Mouse (Mus musculus) c-Kit-positive CD71-positive TER-119-positive erythroid progenitor cells, embryonic 14.5 days (primary cell): ENCODE measurements at regions not wholly inside any gene's neighbourhood (a gene's known extent, or its start where the extent isn't known, plus 50 kb on each side); places are given as distances from the start of the nearest gene placed in this dataset.

ENCODE experiments used
- DNase-seq: peaks from one replicate; pipeline ENCODE4 v3.0.0-alpha.2; 2013; ENCODE audit warnings: low spot score

GRCm38 (mm10) chr9:46511307-46511706 lies 191.5 kb upstream of the 4931429L15Rik start:
- no peak for DNase-seq

- DNase-seq: no peak
Observed at GRCm38 (mm10) chr9:46509896-46510295, 190.1 kb upstream of the 4931429L15Rik start.

- DNase-seq: no peak
Observed at GRCm38 (mm10) chr9:46509458-46509857, 189.7 kb upstream of the 4931429L15Rik start.

DNA sequence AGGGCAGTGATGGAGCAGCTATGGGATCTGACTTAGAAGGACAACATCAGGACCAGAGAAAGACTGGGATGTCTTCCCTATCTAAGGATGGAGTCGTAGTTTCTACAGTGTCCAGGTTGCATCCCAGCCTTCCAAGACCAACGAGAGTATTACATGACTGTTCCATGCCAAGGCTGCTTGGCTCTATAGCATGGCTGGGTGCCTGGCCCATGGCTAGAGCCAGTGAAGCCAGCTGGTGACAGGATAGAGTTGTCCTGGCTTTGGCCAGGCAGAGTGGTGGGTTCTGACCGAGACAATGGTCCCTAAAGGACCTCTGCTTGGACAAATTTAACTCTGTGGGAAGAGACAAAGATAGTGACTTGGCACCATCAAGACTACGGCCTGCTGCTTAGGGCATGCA lies 187.2 kb upstream of the 4931429L15Rik start:
- DNase-seq: no peak

DNA sequence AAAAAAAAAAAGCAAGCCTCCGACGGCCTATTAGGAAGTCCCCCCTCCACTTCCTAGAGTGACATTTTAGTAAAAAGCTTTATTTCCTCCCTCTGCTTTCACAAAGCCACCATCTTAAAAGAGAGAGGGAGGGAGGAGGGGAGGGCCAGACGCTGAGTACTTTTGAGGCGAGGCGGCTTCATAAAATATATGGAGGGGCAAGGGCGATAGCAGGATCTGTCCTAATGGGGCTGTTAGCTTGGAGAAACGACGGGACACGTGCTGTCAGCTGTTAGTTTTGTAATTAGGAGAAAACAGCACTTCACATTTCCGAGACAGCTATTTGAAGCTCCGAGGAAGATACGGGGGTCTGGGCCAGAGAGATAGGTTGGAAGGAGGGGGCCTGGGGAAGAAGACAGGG lies 184.8 kb upstream of the 4931429L15Rik start:
- no peak for DNase-seq

- no peak for DNase-seq
Observed at GRCm38 (mm10) chr9:46504133-46504416, 184.3 kb upstream of the 4931429L15Rik start.

GRCm38 (mm10) chr9:46503321-46504132 lies 183.7 kb upstream of the 4931429L15Rik start:
- no peak for DNase-seq

DNA sequence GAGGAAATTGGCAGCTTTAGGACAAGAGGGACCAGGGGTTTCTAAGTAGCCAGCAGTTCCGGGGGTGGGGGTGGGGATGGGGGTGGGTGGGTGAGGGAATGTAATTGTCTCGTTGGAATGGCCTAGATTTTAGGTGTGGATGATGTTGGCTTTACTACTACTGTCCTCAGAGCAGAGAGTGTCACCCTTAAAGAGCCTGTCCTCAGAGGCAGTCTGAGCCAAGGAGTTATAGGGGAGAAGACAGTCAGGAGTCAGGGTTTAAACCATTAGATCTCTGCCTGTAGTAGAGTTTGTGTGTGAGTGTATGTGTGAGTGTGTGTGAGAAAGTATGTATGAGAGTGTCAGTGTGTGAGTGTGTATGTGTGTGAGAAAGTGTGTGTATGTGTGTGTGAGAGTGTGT lies 179.6 kb upstream of the 4931429L15Rik start:
- no peak for DNase-seq

DNA sequence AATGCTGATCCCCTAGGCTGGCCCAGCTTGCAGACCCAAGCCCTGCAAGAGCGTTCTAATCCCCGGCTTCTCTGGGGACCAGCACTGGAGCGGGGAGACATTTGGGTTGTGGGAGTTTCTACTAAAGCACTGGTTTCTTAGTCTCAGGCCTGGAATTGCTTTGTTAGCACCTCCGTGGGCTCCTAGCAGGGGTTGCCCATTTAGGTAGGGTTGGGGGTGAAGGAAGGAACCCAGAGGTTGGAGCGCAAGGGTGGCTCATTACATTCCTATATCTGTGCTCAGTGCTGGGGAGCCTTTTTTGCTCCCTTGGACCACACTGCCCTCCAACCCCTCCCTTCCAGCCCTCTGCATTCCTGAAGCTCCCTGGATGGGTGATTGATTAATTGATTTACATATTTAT lies 179.1 kb upstream of the 4931429L15Rik start:
- DNase-seq: no peak

GRCm38 (mm10) chr9:46495276-46495675 lies 175.5 kb upstream of the 4931429L15Rik start:
- DNase-seq: no peak

DNA sequence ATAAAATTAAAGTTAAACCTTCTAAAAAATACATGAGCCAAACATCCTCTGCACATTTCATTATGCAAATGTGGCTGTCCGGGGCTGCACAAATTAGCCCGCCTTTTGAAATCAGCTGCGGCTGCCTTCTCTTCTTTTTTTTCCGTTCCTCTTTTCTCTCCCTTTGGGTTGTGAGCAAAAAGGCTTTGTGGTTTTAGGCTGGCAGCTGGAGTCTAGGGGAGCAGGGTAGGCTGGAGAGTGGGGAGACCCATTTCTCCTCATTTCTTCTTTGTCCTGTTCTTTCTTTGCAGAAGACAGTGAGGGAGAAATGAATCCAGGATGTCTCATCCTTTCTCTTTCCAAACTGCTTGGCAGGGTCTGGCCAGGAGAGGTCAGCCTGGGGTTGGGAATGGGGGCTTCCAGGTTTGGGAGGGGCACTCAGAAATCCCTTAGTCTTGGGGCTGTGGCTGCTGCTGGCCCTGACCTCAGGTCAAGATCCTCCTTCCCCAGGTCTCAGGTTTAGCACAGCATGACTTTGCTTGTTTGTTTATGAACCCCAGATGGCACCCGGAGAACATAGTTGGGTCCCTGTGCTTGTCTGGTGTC lies 163.2 kb upstream of the 4931429L15Rik start:
- DNase-seq: no peak

GRCm38 (mm10) chr9:46482034-46482858 lies 162.5 kb upstream of the 4931429L15Rik start:
- no peak for DNase-seq

GRCm38 (mm10) chr9:46481491-46481890 lies 161.7 kb upstream of the 4931429L15Rik start:
- DNase-seq: no peak

DNA sequence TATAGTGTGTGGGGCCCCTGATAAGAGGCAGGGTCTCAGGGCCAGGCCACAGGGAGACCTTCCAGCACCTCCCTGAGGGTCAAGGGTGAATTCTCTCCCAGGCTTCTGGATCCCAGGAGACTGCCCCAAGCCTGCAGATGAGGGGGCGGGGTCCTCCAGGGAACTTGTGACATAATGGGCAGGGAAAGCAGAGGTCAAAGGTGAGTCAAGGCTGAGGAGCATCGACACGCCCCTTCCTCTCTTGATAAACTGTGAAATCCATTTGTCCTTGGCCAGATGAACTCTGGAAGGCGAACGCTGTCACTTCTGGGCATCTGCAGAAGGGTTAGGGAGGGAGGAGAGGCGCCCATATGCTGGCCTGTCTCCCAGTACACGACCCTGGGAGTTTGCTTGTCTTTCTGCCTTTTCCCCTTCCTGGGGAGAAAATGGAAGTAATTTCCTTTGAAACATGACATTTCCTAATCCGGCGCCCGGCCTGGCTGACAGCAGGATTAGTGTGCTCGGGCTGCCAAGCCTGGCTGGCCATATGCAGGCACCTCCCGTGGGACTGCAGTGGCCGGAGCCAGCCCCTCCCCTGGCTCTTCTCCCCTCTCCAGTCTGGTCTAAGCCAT lies 160.4 kb upstream of the 4931429L15Rik start:
- no peak for DNase-seq

DNA sequence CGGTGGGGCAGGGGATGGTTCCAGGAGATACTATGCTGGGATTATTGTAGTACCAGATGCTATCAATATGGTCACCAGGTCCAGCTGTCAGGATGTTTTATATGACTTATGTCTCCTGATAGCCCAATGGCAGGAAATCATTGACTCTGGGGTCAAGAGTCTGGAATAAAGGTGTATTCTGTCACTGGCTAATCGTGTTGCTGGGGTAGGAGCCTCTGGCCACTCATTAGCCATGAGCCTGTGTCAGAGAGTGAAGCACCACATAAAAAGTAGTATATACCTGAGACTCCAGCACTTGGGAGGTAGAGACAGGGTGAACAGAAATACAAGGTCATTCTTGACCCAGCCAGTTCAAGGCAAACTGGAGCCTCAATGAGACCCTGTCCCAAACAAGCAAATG lies 158.8 kb upstream of the 4931429L15Rik start:
- no peak for DNase-seq

GRCm38 (mm10) chr9:46476516-46476915 lies 156.7 kb upstream of the 4931429L15Rik start:
- no peak for DNase-seq

- no peak for DNase-seq
Observed at GRCm38 (mm10) chr9:46473681-46474080, 153.9 kb upstream of the 4931429L15Rik start.

- no peak for DNase-seq
Observed at GRCm38 (mm10) chr9:46469521-46469920, 149.7 kb upstream of the 4931429L15Rik start.

DNA sequence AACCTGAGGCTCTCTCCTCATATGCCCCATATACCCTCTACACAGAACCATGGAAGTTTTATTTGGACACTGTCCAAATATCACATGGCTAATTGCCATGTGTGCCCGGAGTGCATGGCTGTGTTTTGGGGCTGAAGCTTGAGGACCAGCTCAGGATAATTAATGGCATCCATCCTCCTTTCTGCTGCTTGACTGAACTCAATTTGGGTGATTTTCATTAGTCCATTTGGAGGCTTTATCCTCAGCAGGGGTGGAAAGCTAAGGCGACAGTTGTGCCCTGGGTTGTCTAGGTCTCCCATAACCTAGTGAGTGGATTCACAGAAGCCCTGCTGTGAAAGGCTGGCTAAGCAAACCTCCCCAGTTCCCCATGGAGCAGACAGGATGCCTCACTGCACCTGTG lies 148.5 kb upstream of the 4931429L15Rik start:
- no peak for DNase-seq

- no peak for DNase-seq
Observed at GRCm38 (mm10) chr9:46467671-46468070, 147.9 kb upstream of the 4931429L15Rik start.

- no peak for DNase-seq
Observed at GRCm38 (mm10) chr9:46462681-46463080, 142.9 kb upstream of the 4931429L15Rik start.

- DNase-seq: no peak
Observed at GRCm38 (mm10) chr9:46457945-46458344, 138.2 kb upstream of the 4931429L15Rik start.
